Mouse (Mus musculus) E14TG2a.4 (cell line): Measurements from ENCODE around the gene Zfp52.

Experiments used
- H3K27me3 ChIP-seq: 2 replicates; pipeline ENCODE4 v1.6.1; 2014; ENCODE audit warnings: low read length, control low read depth; ENCODE audit not compliant: insufficient read depth
- H3K36me3 ChIP-seq: 2 replicates; pipeline ENCODE4 v1.6.1; 2014; ENCODE audit warnings: low read length, control low read depth; ENCODE audit not compliant: insufficient read depth
- H3K4me1 ChIP-seq: replicated peaks from 2 replicates; pipeline ENCODE4 v1.6.1; 2014; ENCODE audit warnings: low read depth, low read length, control low read depth
- H3K4me3 ChIP-seq: replicated peaks from 2 replicates; pipeline ENCODE4 v1.5.1; 2014; ENCODE audit warnings: mild to moderate bottlenecking, low read length
- H3K9me3 ChIP-seq: 2 replicates; pipeline ENCODE4 v1.6.1; 2014; ENCODE audit warnings: low read length, control low read depth
- CTCF ChIP-seq: conservative IDR thresholded peaks from 2 replicates; pipeline ENCODE4 v1.5.1; 2014; ENCODE audit warnings: low read length
- NANOG ChIP-seq: IDR thresholded peaks from 2 replicates; pipeline ENCODE4 v1.6.1; 2014; ENCODE audit warnings: borderline replicate concordance, low read length, mixed read lengths
- POU5F1 ChIP-seq: IDR thresholded peaks from 2 replicates; pipeline ENCODE4 v1.6.1; 2014; ENCODE audit warnings: low read length, borderline replicate concordance

Zfp52 gene

GRCm38 (mm10) chr17:21516201-21517129 is 18.9 kb upstream of the Zfp52 start:
- peaks cover 38% of the 10 kb centered on the region for H3K9me3 ChIP-seq
- peaks cover 14% of the 10 kb centered on the region for H3K36me3 ChIP-seq
- TF ChIP-seq NANOG (peak; percentile 38), CTCF (no peak)
- H3K4me1 ChIP-seq, result peaks cover 6% of the 10 kb centered on the region; the same call in 1 of the 2 replicates
- H3K4me3 ChIP-seq, result peak overlapping the region; percentile 84
- no peaks in the 10 kb centered on the region for H3K27me3 ChIP-seq

- H3K27me3 ChIP-seq, result no peaks in the 10 kb centered on the region
- peaks cover 8% of the 10 kb centered on the region; the same call in 1 of the 2 replicates for H3K36me3 ChIP-seq
- peaks cover 6% of the 10 kb centered on the region; the same call in 1 of the 2 replicates for H3K4me1 ChIP-seq
- TF ChIP-seq POU5F1 (no peak), CTCF (no peak), NANOG (no peak)
- H3K9me3 ChIP-seq, result peaks cover 35% of the 10 kb centered on the region
- H3K4me3 ChIP-seq, result peak overlapping the region; percentile 84
Measured at GRCm38 (mm10) chr17:21517130-21517671, 18.1 kb upstream of the Zfp52 start.

DNA sequence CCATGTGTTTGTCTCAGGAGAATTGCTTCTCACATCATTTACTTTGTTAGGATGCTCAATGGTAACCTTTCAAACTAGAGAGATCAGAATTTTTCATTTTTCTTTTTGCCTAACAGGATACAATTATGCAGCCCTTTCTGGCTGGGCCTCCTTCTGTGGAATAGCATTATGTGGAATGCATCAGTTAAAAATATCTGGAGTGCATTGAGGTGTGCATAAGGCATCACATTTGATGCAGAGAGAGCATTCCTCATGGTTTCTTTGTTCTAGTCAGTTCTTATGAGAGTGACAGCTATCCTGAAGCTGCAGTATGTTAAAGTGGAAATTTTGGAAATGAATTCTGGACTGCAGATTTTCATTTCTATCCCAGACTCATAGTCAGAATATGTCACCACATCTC is 9.1 kb upstream of the Zfp52 start:
- Histone ChIP-seq H3K4me1 (peaks cover 11% of the 10 kb centered on the region), H3K9me3 (no peaks in the 10 kb centered on the region), H3K36me3 (peaks cover 6% of the 10 kb centered on the region; the same call in 1 of the 2 replicates), H3K4me3 (no peak overlapping the region), H3K27me3 (no peaks in the 10 kb centered on the region)
- no peak for TF ChIP-seq POU5F1
- TF ChIP-seq CTCF, result no peak
- no peak for TF ChIP-seq NANOG

DNA sequence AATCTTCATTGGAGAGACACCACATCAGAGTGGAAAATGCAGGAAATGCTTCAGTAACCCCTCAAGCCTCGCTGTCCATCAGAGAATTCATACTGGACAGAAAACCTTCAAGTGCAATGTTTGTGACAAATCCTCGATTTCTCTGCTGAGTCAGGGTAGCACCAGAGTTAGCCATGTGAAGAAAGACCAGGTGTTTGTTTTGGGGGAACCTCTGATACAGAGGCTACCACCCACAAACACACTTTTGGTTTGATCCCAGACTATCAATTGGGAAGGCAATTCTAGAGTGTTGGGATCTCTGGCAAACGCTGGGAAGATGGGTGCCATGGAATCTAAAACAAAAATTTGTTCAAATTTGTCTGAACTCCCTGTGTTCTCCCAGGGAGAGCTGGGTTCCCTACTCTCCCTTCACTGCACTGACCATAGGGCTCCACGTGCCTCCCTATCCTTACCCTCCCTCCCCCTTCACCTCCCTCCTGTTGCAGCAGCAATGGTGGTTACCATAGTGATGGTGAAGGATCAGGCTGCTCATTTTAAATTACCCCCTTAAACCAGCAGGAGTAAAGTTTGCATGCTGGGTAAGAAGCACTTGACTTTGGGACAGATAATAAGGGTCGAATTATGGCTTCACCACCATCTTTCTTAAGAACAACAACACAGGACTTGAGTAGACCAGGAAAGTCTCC is 4.6 kb upstream of the Zfp52 start:
- Histone ChIP-seq H3K36me3 (peaks cover 6% of the 10 kb centered on the region; the same call in 1 of the 2 replicates), H3K9me3 (no peaks in the 10 kb centered on the region), H3K4me3 (no peak overlapping the region), H3K4me1 (peaks cover 45% of the 10 kb centered on the region), H3K27me3 (no peaks in the 10 kb centered on the region)
- TF ChIP-seq POU5F1 (no peak), CTCF (no peak), NANOG (no peak)

DNA sequence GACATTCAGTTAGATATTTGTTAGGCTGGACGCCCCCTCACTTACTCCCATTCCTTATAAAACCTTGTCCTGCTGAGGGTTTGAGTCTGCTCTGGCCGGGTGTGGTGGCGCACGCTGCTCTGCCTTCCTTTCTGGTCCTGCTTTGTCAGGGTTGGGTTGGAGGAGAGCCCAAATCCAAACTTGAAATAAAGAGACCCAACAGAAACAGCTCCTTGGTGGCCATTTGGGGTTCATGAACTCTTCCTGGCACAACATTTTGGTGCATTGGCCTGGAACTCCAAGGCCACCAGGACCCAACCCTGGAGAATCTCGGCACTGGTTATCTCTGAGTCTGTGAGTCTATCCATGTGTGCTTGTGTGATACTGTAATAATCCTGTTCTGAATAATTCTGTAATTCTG is 3.7 kb upstream of the Zfp52 start:
- peak overlapping the region; percentile 89 for H3K4me3 ChIP-seq
- H3K27me3 ChIP-seq, result no peaks in the 10 kb centered on the region
- peaks cover 49% of the 10 kb centered on the region for H3K4me1 ChIP-seq
- TF ChIP-seq NANOG (no peak), POU5F1 (no peak), CTCF (no peak)
- H3K36me3 ChIP-seq, result peaks cover 6% of the 10 kb centered on the region; the same call in 1 of the 2 replicates
- no peaks in the 10 kb centered on the region for H3K9me3 ChIP-seq

- H3K9me3 ChIP-seq, result no peaks in the 10 kb centered on the region
- peaks cover 6% of the 10 kb centered on the region; the same call in 1 of the 2 replicates for H3K36me3 ChIP-seq
- TF ChIP-seq POU5F1 (no peak), NANOG (no peak), CTCF (no peak)
- no peaks in the 10 kb centered on the region for H3K27me3 ChIP-seq
- peaks cover 49% of the 10 kb centered on the region for H3K4me1 ChIP-seq
- H3K4me3 ChIP-seq, result peak overlapping the region; percentile 89
Measured at GRCm38 (mm10) chr17:21532101-21532951, 3.0 kb upstream of the Zfp52 start.

DNA sequence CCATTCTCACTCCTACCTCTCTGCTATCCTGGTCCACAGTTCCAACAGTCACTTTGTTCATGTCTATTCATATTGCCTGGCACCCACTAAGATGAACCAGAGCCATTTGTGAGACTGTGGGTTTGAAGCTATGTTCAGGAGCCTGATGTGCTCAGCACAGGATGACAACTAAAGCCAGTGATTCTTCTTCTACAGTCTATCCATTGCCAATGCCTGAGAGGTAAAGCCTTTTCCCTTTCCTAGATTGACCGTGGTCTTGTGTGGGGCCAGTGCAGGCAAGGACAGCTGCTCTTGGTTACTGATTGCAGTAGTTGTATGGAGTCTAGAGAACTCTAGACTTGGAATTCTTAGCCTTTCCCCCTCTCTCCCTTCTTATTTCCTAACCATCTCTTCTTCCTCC is 1.4 kb upstream of the Zfp52 start:
- Histone ChIP-seq H3K27me3 (no peaks in the 10 kb centered on the region), H3K4me1 (peaks cover 49% of the 10 kb centered on the region), H3K4me3 (no peak overlapping the region), H3K9me3 (no peaks in the 10 kb centered on the region), H3K36me3 (peaks cover 6% of the 10 kb centered on the region; the same call in 1 of the 2 replicates)
- TF ChIP-seq CTCF (no peak), POU5F1 (no peak), NANOG (no peak)
